Mouse (Mus musculus) heart, embryonic 11.5 days (tissue): ENCODE data around the gene Atp5j2. TPM values are rescaled to one million over a fixed set of nuclear protein-coding genes. Genes with fewer than 3 reads are reported as not detected.
"Not testable (repeated sequence)": the region's sequence is repeated elsewhere in the genome, so short reads cannot be mapped to it uniquely, and the experiment has no call there.

Experiments used
- ATAC-seq: fragments of 200-750 bp; cut with Nextera tagmentation; replicated peaks from 2 replicates; pipeline ENCODE4 v1.8.0; 2017; ENCODE audit warnings: moderate library complexity; ENCODE audit not compliant: insufficient number of reproducible peaks, low FRiP score, low TSS enrichment
- H3K27ac ChIP-seq: fragments of 300-500 bp; sonication (generic); 2 replicates; pipeline ENCODE4 v1.5.1; 2014; ENCODE audit warnings: mild to moderate bottlenecking, low read depth, low read length
- H3K27me3 ChIP-seq: fragments of 300-500 bp; sonication (generic); 2 replicates; pipeline ENCODE4 v1.6.1; 2014; ENCODE audit warnings: mild to moderate bottlenecking, low read length, mixed read lengths; ENCODE audit not compliant: control insufficient read depth, insufficient read depth
- H3K36me3 ChIP-seq: fragments of 300-500 bp; sonication (generic); 2 replicates; pipeline ENCODE4 v1.6.1; 2014; ENCODE audit warnings: mild to moderate bottlenecking, low read length, moderate library complexity, mixed read lengths; ENCODE audit not compliant: control insufficient read depth, insufficient read depth
- H3K4me1 ChIP-seq: fragments of 300-500 bp; sonication (generic); 2 replicates; pipeline ENCODE4 v1.6.1; 2014; ENCODE audit warnings: low read length; ENCODE audit not compliant: control insufficient read depth, insufficient read depth
- H3K4me2 ChIP-seq: fragments of 300-500 bp; sonication (generic); 2 replicates; pipeline ENCODE4 v1.6.1; 2014; ENCODE audit warnings: mild to moderate bottlenecking, moderate library complexity
- H3K4me3 ChIP-seq: fragments of 300-500 bp; sonication (generic); 2 replicates; pipeline ENCODE4 v1.5.1; 2014; ENCODE audit warnings: low read depth, low read length
- H3K9ac ChIP-seq: fragments of 300-500 bp; sonication (generic); 2 replicates; pipeline ENCODE4 v1.6.1; 2014; ENCODE audit warnings: mild to moderate bottlenecking, low read depth, low read length, moderate library complexity
- H3K9me3 ChIP-seq: fragments of 300-500 bp; sonication (generic); replicated peaks from 2 replicates; pipeline ENCODE4 v1.6.1; 2016; ENCODE audit warnings: low read length; ENCODE audit not compliant: control insufficient read depth
- WGBS: fragments of 180-500 bp; shearing (Covaris S2); extraction: QIAGEN DNeasy Blood & Tissue Kit; methylation state at CpG from one replicate; pipeline ENCODE4 v1.1.7; 2014; ENCODE audit not compliant: insufficient replicate concordance; 5-methylcytosine and 5-hydroxymethylcytosine counted together
- polyA plus RNA-seq: library from polyadenylated mRNA; unstranded; fragments of >200 nt; fragmentation: Nextera tagmentation; extraction: Ambion mirVana; gene quantifications from 2 replicates; pipeline ENCODE4 v1.2.1, GENCODE M21; 2014

Atp5j2 gene
- polyA plus RNA-seq, 1 experiment from 2014 or later = 928 TPM

GRCm38 (mm10) chr5:145219981-145220380 lies 28.1 kb upstream of the Atp5j2 start:
- H3K36me3 ChIP-seq = peaks cover 33% of the 10 kb centered on the region
- H3K4me2 ChIP-seq = no peak overlapping the region
- WGBS = 89% methylated on average over 8 of the region's 8 CpGs
- no peaks in the 10 kb centered on the region for H3K9me3 ChIP-seq
- no peaks in the 10 kb centered on the region for H3K4me1 ChIP-seq
- H3K27me3 ChIP-seq = no peaks in the 10 kb centered on the region
- no peak overlapping the region for H3K27ac ChIP-seq
- no peak for ATAC-seq
- H3K9ac ChIP-seq = no peak overlapping the region
- no peak overlapping the region for H3K4me3 ChIP-seq

- Histone ChIP-seq H3K4me2 (no peak overlapping the region), H3K4me1 (no peaks in the 10 kb centered on the region), H3K4me3 (no peak overlapping the region), H3K27ac (no peak overlapping the region), H3K27me3 (no peaks in the 10 kb centered on the region), H3K36me3 (peaks cover 36% of the 10 kb centered on the region), H3K9me3 (no peaks in the 10 kb centered on the region), H3K9ac (no peak overlapping the region)
- no peak for ATAC-seq
- WGBS = 92% methylated on average over 20 of the region's 20 CpGs
These were observed 26.8 kb upstream of the Atp5j2 start for GRCm38 (mm10) chr5:145218671-145219070.

GRCm38 (mm10) chr5:145218206-145218605 lies 26.3 kb upstream of the Atp5j2 start:
- Histone ChIP-seq H3K27me3 (no peaks in the 10 kb centered on the region), H3K4me1 (no peaks in the 10 kb centered on the region), H3K4me2 (no peak overlapping the region), H3K9me3 (no peaks in the 10 kb centered on the region), H3K36me3 (peaks cover 36% of the 10 kb centered on the region), H3K4me3 (no peak overlapping the region), H3K27ac (no peak overlapping the region), H3K9ac (no peak overlapping the region)
- no peak for ATAC-seq
- WGBS = 95% methylated on average over 21 of the region's 21 CpGs

DNA sequence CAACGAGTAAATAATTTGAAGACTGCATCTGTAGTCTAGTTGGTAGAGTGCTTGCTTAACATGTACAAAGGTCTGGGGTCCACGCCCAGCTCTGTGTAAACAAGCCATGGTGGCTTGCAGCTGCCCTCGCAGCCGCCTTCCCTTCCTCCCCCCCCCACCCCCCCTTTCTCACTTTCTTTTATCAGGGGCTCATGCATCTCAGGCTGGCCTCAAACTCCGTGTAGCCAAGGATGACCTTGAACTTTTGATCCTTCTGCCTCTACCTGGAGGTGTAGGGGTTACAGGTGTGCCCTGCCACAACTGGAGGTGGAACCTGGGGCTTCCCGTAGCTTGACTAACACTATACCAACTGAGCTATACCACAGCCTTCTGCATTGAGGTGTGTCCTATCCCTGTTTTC lies 25.9 kb upstream of the Atp5j2 start:
- Histone ChIP-seq H3K4me2 (no peak overlapping the region), H3K36me3 (peaks cover 36% of the 10 kb centered on the region), H3K4me1 (no peaks in the 10 kb centered on the region), H3K9ac (no peak overlapping the region), H3K9me3 (no peaks in the 10 kb centered on the region), H3K27me3 (no peaks in the 10 kb centered on the region), H3K4me3 (no peak overlapping the region), H3K27ac (no peak overlapping the region)
- ATAC-seq = no peak
- WGBS = 79% methylated on average over 6 of the region's 6 CpGs

DNA sequence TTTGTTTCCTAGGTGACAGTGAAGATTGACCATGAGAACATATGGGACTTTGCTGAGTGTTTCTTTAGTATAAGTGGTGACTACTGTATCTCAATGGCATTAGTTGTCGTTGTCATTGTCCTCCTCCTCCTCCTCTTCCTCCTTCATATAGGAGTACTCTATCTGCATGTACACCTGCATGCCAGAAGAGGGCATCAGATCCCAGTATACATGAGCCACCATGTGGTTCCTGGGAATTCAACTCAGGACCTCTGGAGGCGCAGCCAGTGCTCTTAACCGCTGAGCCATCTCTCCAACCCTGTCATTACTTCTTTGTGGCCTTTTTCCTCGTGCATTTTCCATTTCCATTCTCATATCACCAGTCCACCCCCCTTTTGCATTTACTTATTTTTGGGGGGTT lies 22.8 kb upstream of the Atp5j2 start:
- no peak overlapping the region for H3K4me3 ChIP-seq
- peaks cover 27% of the 10 kb centered on the region for H3K36me3 ChIP-seq
- H3K27ac ChIP-seq = no peak overlapping the region
- H3K4me2 ChIP-seq = no peak overlapping the region
- H3K4me1 ChIP-seq = no peaks in the 10 kb centered on the region
- H3K9me3 ChIP-seq = no peaks in the 10 kb centered on the region
- no peaks in the 10 kb centered on the region for H3K27me3 ChIP-seq
- no peak overlapping the region for H3K9ac ChIP-seq
- no peak for ATAC-seq
- 62% methylated on average over 4 of the region's 4 CpGs for WGBS

DNA sequence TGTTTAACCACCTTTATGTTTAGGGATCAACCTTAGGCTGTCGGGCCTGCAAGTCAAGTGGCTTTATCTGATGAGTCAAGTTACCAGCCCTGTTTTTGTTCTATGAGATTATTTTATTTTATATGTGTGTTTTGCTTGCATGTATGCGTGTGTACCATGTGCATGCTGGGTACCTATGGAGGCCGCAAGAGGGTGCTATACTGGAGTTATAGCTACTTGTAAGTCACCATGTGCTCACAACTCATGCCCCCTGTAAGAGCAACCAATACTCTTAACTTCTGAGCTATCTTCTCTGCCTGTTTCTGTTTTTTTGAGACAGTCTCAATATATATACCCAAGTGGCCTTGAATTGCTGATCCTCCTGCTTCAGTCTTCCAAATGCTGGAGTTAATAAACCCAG lies 21.6 kb upstream of the Atp5j2 start:
- Histone ChIP-seq H3K4me2 (no peak overlapping the region), H3K27ac (no peak overlapping the region), H3K36me3 (peaks cover 24% of the 10 kb centered on the region), H3K4me3 (no peak overlapping the region), H3K4me1 (no peaks in the 10 kb centered on the region), H3K9ac (no peak overlapping the region), H3K27me3 (no peaks in the 10 kb centered on the region), H3K9me3 (no peaks in the 10 kb centered on the region)
- no peak for ATAC-seq
- 83% methylated on average over 3 of the region's 3 CpGs for WGBS

- Histone ChIP-seq H3K9me3 (no peaks in the 10 kb centered on the region), H3K9ac (no peak overlapping the region), H3K27ac (no peak overlapping the region), H3K4me3 (no peak overlapping the region), H3K27me3 (no peaks in the 10 kb centered on the region), H3K4me2 (no peak overlapping the region), H3K4me1 (no peaks in the 10 kb centered on the region), H3K36me3 (peaks cover 23% of the 10 kb centered on the region)
- WGBS = 84% methylated on average over 4 of the region's 4 CpGs
- no peak for ATAC-seq
These were observed 20.4 kb upstream of the Atp5j2 start for GRCm38 (mm10) chr5:145212216-145212615.

- H3K9ac ChIP-seq = no peak overlapping the region
- ATAC-seq = no peak
- peaks cover 2% of the 10 kb centered on the region; the same call in 1 of the 2 replicates for H3K9me3 ChIP-seq
- no peaks in the 10 kb centered on the region for H3K27me3 ChIP-seq
- H3K36me3 ChIP-seq = peaks cover 23% of the 10 kb centered on the region
- H3K4me3 ChIP-seq = no peak overlapping the region
- no peak overlapping the region for H3K4me2 ChIP-seq
- H3K27ac ChIP-seq = no peak overlapping the region
- H3K4me1 ChIP-seq = no peaks in the 10 kb centered on the region
- 88% methylated on average over 4 of the region's 4 CpGs for WGBS
These were observed 19.5 kb upstream of the Atp5j2 start for GRCm38 (mm10) chr5:145211340-145211739.

GRCm38 (mm10) chr5:145208391-145208790 lies 16.5 kb upstream of the Atp5j2 start:
- not testable (repeated sequence) for H3K9ac ChIP-seq, H3K27ac ChIP-seq, H3K4me1 ChIP-seq, ATAC-seq, H3K27me3 ChIP-seq, H3K4me3 ChIP-seq, H3K9me3 ChIP-seq, H3K4me2 ChIP-seq
- WGBS = 34% methylated on average over 11 of the region's 11 CpGs
- peaks cover 17% of the 10 kb centered on the region for H3K36me3 ChIP-seq
